1 mouse cellular context compared by ENCODE assay signal in the genomic region with DNA sequence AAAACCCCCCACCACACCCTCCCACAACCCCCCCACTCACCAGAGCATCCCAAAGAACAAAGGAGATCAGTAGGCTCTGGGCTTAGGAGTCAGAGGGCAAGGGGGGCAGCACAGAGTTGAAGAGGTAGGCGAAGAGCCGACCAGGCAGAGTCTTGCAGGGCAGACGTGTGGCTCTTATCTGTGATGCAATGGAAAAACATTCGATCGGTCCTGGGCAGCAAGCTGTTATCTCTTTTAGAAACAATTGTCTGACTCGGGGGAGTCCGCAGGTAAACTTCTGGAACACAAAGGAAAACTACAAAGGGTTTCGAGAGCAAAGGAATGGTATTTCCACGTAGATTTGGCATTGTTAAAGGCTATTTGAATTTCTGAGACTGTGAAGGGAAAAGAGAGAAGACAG.
TF ChIP-seq lines count a peak whose summit lies in the region.

No protein-coding gene starts in this region.

TF ChIP-seq in MEL, 35 proteins besides CTCF, POLR2A, EP300 and RAD21:
- TF ChIP-seq TCF12 (IDR thresholded peaks at IDR 0.05; ENCODE audit: low read depth, low read length): 0 out of 2 replicates have a peak, but pooled peaks have one; percentile 25
- no peak for TF ChIP-seq JUND (IDR thresholded peaks at IDR 0.05; ENCODE audit: low read depth, low read length)
- TF ChIP-seq ZNF384 (IDR thresholded peaks at IDR 0.05; ENCODE audit: low read depth, low read length): no peak
- peak; percentile 36; the same call in 1 of the 2 replicates for TF ChIP-seq ETS1 (IDR thresholded peaks at IDR 0.05; ENCODE audit: low read depth, low read length)
- peak; percentile 64 for TF ChIP-seq GATA1 (IDR thresholded peaks at IDR 0.05; ENCODE audit: low read depth, low read length)
